Mouse (Mus musculus) stomach, embryonic 14.5 days (tissue): ENCODE results near the gene Stab1. TPM values are rescaled to one million over a fixed set of nuclear protein-coding genes. Genes with fewer than 3 reads are reported as not detected.

Source experiments
- ATAC-seq: fragments of 200-750 bp; cut with Nextera tagmentation; 2 replicates; pipeline ENCODE4 v1.8.0; 2017; ENCODE audit warnings: low read depth, moderate TSS enrichment; ENCODE audit not compliant: insufficient number of reproducible peaks, insufficient read depth, low FRiP score
- H3K27ac ChIP-seq: fragments of 300-500 bp; sonication (generic); 2 replicates; pipeline ENCODE4 v1.5.1; 2014; ENCODE audit warnings: mild to moderate bottlenecking, low read length, moderate library complexity, mixed read lengths
- H3K27me3 ChIP-seq: fragments of 300-500 bp; sonication (generic); 2 replicates; pipeline ENCODE4 v1.6.1; 2014; ENCODE audit warnings: low read length, control low read depth, mixed read lengths; ENCODE audit not compliant: control insufficient read depth, insufficient read depth
- H3K36me3 ChIP-seq: fragments of 300-500 bp; sonication (generic); 2 replicates; pipeline ENCODE4 v1.6.1; 2014; ENCODE audit warnings: mild to moderate bottlenecking, control low read depth, low read length, moderate library complexity, mixed read lengths; ENCODE audit not compliant: control insufficient read depth, insufficient read depth
- H3K4me1 ChIP-seq: fragments of 300-500 bp; sonication (generic); 2 replicates; pipeline ENCODE4 v1.6.1; 2014; ENCODE audit warnings: low read length, control low read depth, mixed read lengths; ENCODE audit not compliant: control insufficient read depth, insufficient read depth
- H3K4me2 ChIP-seq: fragments of 300-500 bp; sonication (generic); replicated peaks from 2 replicates; pipeline ENCODE4 v1.6.1; 2014; ENCODE audit warnings: low read depth, low read length, control low read depth
- H3K4me3 ChIP-seq: fragments of 300-500 bp; sonication (generic); 2 replicates; pipeline ENCODE4 v1.5.1; 2014; ENCODE audit warnings: low read depth, low read length, control low read depth
- H3K9ac ChIP-seq: fragments of 300-500 bp; sonication (generic); replicated peaks from 2 replicates; pipeline ENCODE4 v1.6.1; 2014; ENCODE audit warnings: low read depth, mild to moderate bottlenecking, control low read depth, low read length, moderate library complexity, mixed read lengths
- H3K9me3 ChIP-seq: fragments of 300-500 bp; sonication (generic); 2 replicates; pipeline ENCODE4 v1.6.1; 2016; ENCODE audit warnings: low read depth, low read length, control low read depth; ENCODE audit not compliant: control insufficient read depth
- WGBS: fragments of 180-500 bp; shearing (Covaris S2); extraction: QIAGEN DNeasy Blood & Tissue Kit; methylation state at CpG from one replicate; pipeline ENCODE4 v1.1.7; 2014; 5-methylcytosine and 5-hydroxymethylcytosine counted together
- polyA plus RNA-seq: library from polyadenylated mRNA; unstranded; fragments of >200 nt; fragmentation: Nextera tagmentation; extraction: Ambion mirVana; gene quantifications from 2 replicates; pipeline ENCODE4 v1.2.1, GENCODE M21; 2014

Gene Stab1
- polyA plus RNA-seq, 1 experiment from 2014 or later: 54.4 TPM

GRCm38 (mm10) chr14:31209133-31209557, 40.7 kb upstream of the Stab1 start:
- WGBS: 71% methylated on average over 4 of the region's 4 CpGs
- H3K9ac ChIP-seq: 0 out of 2 replicates have a peak overlapping the region, but pooled peaks have one; percentile 14
- no peak for ATAC-seq

GRCm38 (mm10) chr14:31208084-31208483, 39.6 kb upstream of the Stab1 start, which contains the start of gene Tnnc1:
TSS of gene Tnnc1 (plus strand) at chr14:31208312.
- H3K9ac ChIP-seq: no peak within 1 kb of the TSS

More at GRCm38 (mm10) chr14:31209133-31209557, 40.7 kb upstream of the Stab1 start:
- H3K4me1 ChIP-seq: peaks cover 10% of the 10 kb centered on the region; the same call in 1 of the 2 replicates
- no peak overlapping the region for H3K4me3 ChIP-seq
- peaks cover 7% of the 10 kb centered on the region; the same call in 1 of the 2 replicates for H3K36me3 ChIP-seq
- H3K27me3 ChIP-seq: no peaks in the 10 kb centered on the region
- no peak overlapping the region for H3K27ac ChIP-seq
- H3K9me3 ChIP-seq: no peaks in the 10 kb centered on the region
- H3K4me2 ChIP-seq: no peak overlapping the region

GRCm38 (mm10) chr14:31207070-31207830, 38.8 kb upstream of the Stab1 start:
- Histone ChIP-seq H3K9me3 (no peaks in the 10 kb centered on the region), H3K9ac (0 out of 2 replicates have a peak overlapping the region, but pooled peaks have one; percentile 91), H3K36me3 (peaks cover 26% of the 10 kb centered on the region), H3K4me3 (peak overlapping the region; percentile 82), H3K27me3 (no peaks in the 10 kb centered on the region), H3K4me1 (peaks cover 10% of the 10 kb centered on the region; the same call in 1 of the 2 replicates), H3K27ac (no peak overlapping the region), H3K4me2 (peak overlapping the region; percentile 66)
- peak; percentile 23; the same call in 1 of the 2 replicates for ATAC-seq
- WGBS: 81% methylated on average over 13 of the region's 13 CpGs

More at GRCm38 (mm10) chr14:31208084-31208483, 39.6 kb upstream of the Stab1 start, which contains the start of gene Tnnc1:
- no peak for ATAC-seq
- Histone ChIP-seq H3K27me3 (no peaks in the 10 kb centered on the region), H3K4me1 (peaks cover 10% of the 10 kb centered on the region; the same call in 1 of the 2 replicates), H3K27ac (no peak within 1 kb of the TSS), H3K36me3 (peaks cover 17% of the 10 kb centered on the region), H3K9me3 (no peaks in the 10 kb centered on the region), H3K4me3 (peak within 1 kb of the TSS; percentile 82; the same call in 1 of the 2 replicates), H3K4me2 (peak within 1 kb of the TSS; percentile 66)
- WGBS: 71% methylated on average over 2 of the region's 2 CpGs

DNA sequence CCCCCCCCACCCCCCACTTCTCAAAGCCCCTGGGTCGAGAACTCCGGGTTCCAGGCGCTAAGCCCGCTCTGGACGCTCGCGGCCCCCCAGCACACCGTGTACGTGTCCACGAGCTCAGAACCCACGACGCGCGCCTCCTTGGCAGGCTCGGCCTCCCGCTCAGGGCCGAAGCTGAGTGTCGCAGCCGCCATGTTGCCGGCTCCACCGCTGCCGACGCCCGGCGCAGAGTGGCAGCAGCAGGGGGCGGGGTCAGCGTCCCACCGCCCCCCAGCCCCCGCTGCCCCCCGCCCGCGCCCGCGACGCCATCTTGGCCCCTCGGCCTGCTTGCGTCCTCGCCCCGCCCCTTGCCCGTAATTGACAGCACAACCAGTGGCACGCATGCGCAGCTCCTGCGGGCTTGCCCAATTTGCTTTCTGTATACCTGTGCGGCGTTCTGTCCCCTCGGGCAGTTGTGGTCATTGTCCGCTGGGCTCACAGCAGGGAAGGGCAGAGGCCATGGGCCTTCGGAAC, 38.1 kb upstream of the Stab1 start:
- H3K36me3 ChIP-seq: peaks cover 33% of the 10 kb centered on the region
- H3K27me3 ChIP-seq: no peaks in the 10 kb centered on the region
- H3K4me3 ChIP-seq: peak overlapping the region; percentile 82
- WGBS: under 1% methylated on average over 45 of the region's 48 CpGs
- H3K27ac ChIP-seq: peak overlapping the region; percentile 92
- ATAC-seq: peak; percentile 70
- H3K4me2 ChIP-seq: peak overlapping the region; percentile 66
- H3K4me1 ChIP-seq: peaks cover 10% of the 10 kb centered on the region; the same call in 1 of the 2 replicates
- peak overlapping the region; percentile 91 for H3K9ac ChIP-seq
- no peaks in the 10 kb centered on the region for H3K9me3 ChIP-seq

GRCm38 (mm10) chr14:31205562-31206467, 37.4 kb upstream of the Stab1 start:
- H3K27ac ChIP-seq: peak overlapping the region; percentile 92
- peak overlapping the region; percentile 91 for H3K9ac ChIP-seq

DNA sequence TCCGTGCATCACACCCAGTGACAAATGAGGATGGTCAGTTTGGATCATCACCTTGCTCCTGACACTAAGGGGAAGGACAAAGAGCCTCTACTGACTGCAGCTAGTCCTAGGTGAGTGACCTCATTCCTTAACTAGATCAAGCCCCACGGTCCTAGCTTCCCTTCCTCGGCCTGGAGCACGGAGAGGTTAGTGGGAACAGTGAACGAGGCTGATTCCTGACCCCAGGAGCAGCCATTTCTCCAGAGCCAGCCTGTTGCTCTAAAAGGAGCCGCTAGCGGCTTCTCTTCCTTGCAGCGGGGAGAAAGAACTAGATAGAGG, 36.8 kb upstream of the Stab1 start:
- peak overlapping the region; percentile 92 for H3K27ac ChIP-seq
- H3K9ac ChIP-seq: peak overlapping the region; percentile 91
- ATAC-seq: no peak
- WGBS: 9% methylated on average over 8 of the region's 8 CpGs
- H3K4me1 ChIP-seq: peaks cover 10% of the 10 kb centered on the region; the same call in 1 of the 2 replicates
- H3K4me3 ChIP-seq: peak overlapping the region; percentile 82
- peaks cover 44% of the 10 kb centered on the region for H3K36me3 ChIP-seq
- H3K27me3 ChIP-seq: no peaks in the 10 kb centered on the region
- no peaks in the 10 kb centered on the region for H3K9me3 ChIP-seq
- H3K4me2 ChIP-seq: peak overlapping the region; percentile 66

More at GRCm38 (mm10) chr14:31205562-31206467, 37.4 kb upstream of the Stab1 start:
- Histone ChIP-seq H3K9me3 (no peaks in the 10 kb centered on the region), H3K4me2 (peak overlapping the region; percentile 66), H3K4me1 (peaks cover 10% of the 10 kb centered on the region; the same call in 1 of the 2 replicates), H3K27me3 (no peaks in the 10 kb centered on the region), H3K36me3 (peaks cover 40% of the 10 kb centered on the region), H3K4me3 (peak overlapping the region; percentile 82)
- under 1% methylated on average over 39 of the region's 39 CpGs for WGBS
- ATAC-seq: peak; percentile 53

DNA sequence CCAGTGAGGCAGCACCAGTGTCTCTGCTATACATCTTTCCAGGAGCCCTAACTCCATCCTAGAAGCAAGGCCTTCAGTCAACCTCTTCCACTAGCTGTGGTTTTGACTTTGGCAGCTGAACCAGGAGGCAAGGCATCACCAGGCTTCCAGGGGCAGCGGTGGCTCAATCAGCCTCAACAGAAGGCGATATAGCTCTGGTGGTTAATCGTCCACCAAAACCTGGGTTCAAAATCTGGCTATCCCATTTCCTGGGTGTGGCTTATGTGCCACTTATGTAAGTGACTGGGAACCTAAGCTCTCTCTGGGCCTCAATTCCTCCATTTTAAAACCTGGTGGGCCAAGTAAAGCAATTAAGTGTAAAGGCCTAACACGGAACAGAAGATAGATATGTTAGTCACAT, 36.4 kb upstream of the Stab1 start:
- Histone ChIP-seq H3K4me2 (peak overlapping the region; percentile 66), H3K9ac (peak overlapping the region; percentile 91), H3K27me3 (no peaks in the 10 kb centered on the region), H3K4me1 (peaks cover 10% of the 10 kb centered on the region; the same call in 1 of the 2 replicates), H3K27ac (peak overlapping the region; percentile 92), H3K4me3 (peak overlapping the region; percentile 82), H3K9me3 (no peaks in the 10 kb centered on the region), H3K36me3 (peaks cover 47% of the 10 kb centered on the region)
- WGBS: 58% methylated on average over 4 of the region's 4 CpGs
- ATAC-seq: no peak

- no peak overlapping the region for H3K4me3 ChIP-seq
- 0 out of 2 replicates have a peak, but pooled peaks have one; percentile 43 for ATAC-seq
- H3K4me2 ChIP-seq: no peak overlapping the region
- no peaks in the 10 kb centered on the region for H3K27me3 ChIP-seq
- H3K9me3 ChIP-seq: no peaks in the 10 kb centered on the region
- no peak overlapping the region for H3K9ac ChIP-seq
- 69% methylated on average over 3 of the region's 3 CpGs for WGBS
- H3K4me1 ChIP-seq: peaks cover 12% of the 10 kb centered on the region; the same call in 1 of the 2 replicates
- H3K27ac ChIP-seq: no peak overlapping the region
- H3K36me3 ChIP-seq: peaks cover 82% of the 10 kb centered on the region
Measured at GRCm38 (mm10) chr14:31200038-31200437, 31.6 kb upstream of the Stab1 start.
